Mouse (Mus musculus): Measurements from ENCODE around the gene Shq1. TPM values are rescaled to one million over a fixed set of nuclear protein-coding genes. Genes with fewer than 3 reads are reported as not detected.
A peak's percentile ranks its signal among the peaks of the same experiment; 100 is the strongest.

Shq1 gene
- polyA plus RNA-seq, 1 experiment from 2014 or later, result 6.8 TPM

- H3K4me2 ChIP-seq (ENCODE audit: low read depth, low read length), result no peak overlapping the region
- peak; percentile 80; the same call in 1 of the 2 replicates for ATAC-seq (ENCODE audit: low read depth)
- H3K36me3 ChIP-seq (ENCODE audit: control insufficient read depth, insufficient read depth, low read length), result no peaks in the 10 kb centered on the region
- no peak overlapping the region for H3K4me3 ChIP-seq (ENCODE audit: low read depth, low read length)
- 41% methylated on average over 3 of the region's 3 CpGs for WGBS
- H3K27ac ChIP-seq (ENCODE audit: low read depth, low read length), result no peak overlapping the region
- H3K9me3 ChIP-seq (ENCODE audit: control insufficient read depth, low read length), result no peaks in the 10 kb centered on the region
- H3K4me1 ChIP-seq (ENCODE audit: control insufficient read depth, insufficient read depth, low read length), result 0 out of 2 replicates have a peak, but pooled peaks cover 3% of the 10 kb centered on the region
- H3K9ac ChIP-seq (replicated peaks; ENCODE audit: low read depth, low read length), result no peak overlapping the region
- no peaks in the 10 kb centered on the region for H3K27me3 ChIP-seq (ENCODE audit: control insufficient read depth, insufficient read depth, low read length)
Observed at GRCm38 (mm10) chr6:100652535-100652934, 18.4 kb downstream of the Shq1 start.

- Histone ChIP-seq H3K27me3 (ENCODE audit: control insufficient read depth, insufficient read depth, low read length) (no peaks in the 10 kb centered on the region), H3K4me3 (ENCODE audit: low read depth, low read length) (no peak overlapping the region), H3K27ac (ENCODE audit: low read depth, low read length) (no peak overlapping the region), H3K36me3 (ENCODE audit: control insufficient read depth, insufficient read depth, low read length) (no peaks in the 10 kb centered on the region), H3K9ac (replicated peaks; ENCODE audit: low read depth, low read length) (no peak overlapping the region), H3K9me3 (ENCODE audit: control insufficient read depth, low read length) (no peaks in the 10 kb centered on the region), H3K4me1 (ENCODE audit: control insufficient read depth, insufficient read depth, low read length) (no peaks in the 10 kb centered on the region), H3K4me2 (ENCODE audit: low read depth, low read length) (no peak overlapping the region)
- WGBS, result 80% methylated on average over 5 of the region's 5 CpGs
- no peak for ATAC-seq (ENCODE audit: low read depth)
Observed at GRCm38 (mm10) chr6:100647196-100647595, 23.8 kb downstream of the Shq1 start.

- Histone ChIP-seq H3K27me3 (ENCODE audit: control insufficient read depth, insufficient read depth, low read length) (no peaks in the 10 kb centered on the region), H3K9ac (replicated peaks; ENCODE audit: low read depth, low read length) (no peak overlapping the region), H3K27ac (ENCODE audit: low read depth, low read length) (no peak overlapping the region), H3K9me3 (ENCODE audit: control insufficient read depth, low read length) (no peaks in the 10 kb centered on the region), H3K4me3 (ENCODE audit: low read depth, low read length) (no peak overlapping the region), H3K4me2 (ENCODE audit: low read depth, low read length) (no peak overlapping the region), H3K4me1 (ENCODE audit: control insufficient read depth, insufficient read depth, low read length) (no peaks in the 10 kb centered on the region), H3K36me3 (ENCODE audit: control insufficient read depth, insufficient read depth, low read length) (no peaks in the 10 kb centered on the region)
- ATAC-seq (ENCODE audit: low read depth), result peak; percentile 83
- WGBS, result 59% methylated on average over 11 of the region's 11 CpGs
Observed at GRCm38 (mm10) chr6:100645469-100646201, 25.3 kb downstream of the Shq1 start.

- 83% methylated on average over 15 of the region's 15 CpGs for WGBS
- Histone ChIP-seq H3K4me1 (ENCODE audit: control insufficient read depth, insufficient read depth, low read length) (no peaks in the 10 kb centered on the region), H3K9me3 (ENCODE audit: control insufficient read depth, low read length) (no peaks in the 10 kb centered on the region), H3K27me3 (ENCODE audit: control insufficient read depth, insufficient read depth, low read length) (no peaks in the 10 kb centered on the region), H3K36me3 (ENCODE audit: control insufficient read depth, insufficient read depth, low read length) (no peaks in the 10 kb centered on the region), H3K4me2 (ENCODE audit: low read depth, low read length) (no peak overlapping the region), H3K4me3 (ENCODE audit: low read depth, low read length) (no peak overlapping the region), H3K9ac (replicated peaks; ENCODE audit: low read depth, low read length) (no peak overlapping the region), H3K27ac (ENCODE audit: low read depth, low read length) (no peak overlapping the region)
- no peak for ATAC-seq (ENCODE audit: low read depth)
Observed at GRCm38 (mm10) chr6:100644631-100645030, 26.3 kb downstream of the Shq1 start.

- no peaks in the 10 kb centered on the region for H3K27me3 ChIP-seq (ENCODE audit: control insufficient read depth, insufficient read depth, low read length)
- no peaks in the 10 kb centered on the region for H3K9me3 ChIP-seq (ENCODE audit: control insufficient read depth, low read length)
- WGBS, result 95% methylated on average over 2 of the region's 2 CpGs
- H3K9ac ChIP-seq (replicated peaks; ENCODE audit: low read depth, low read length), result no peak overlapping the region
- H3K4me2 ChIP-seq (ENCODE audit: low read depth, low read length), result no peak overlapping the region
- no peak for ATAC-seq (ENCODE audit: low read depth)
- H3K4me3 ChIP-seq (ENCODE audit: low read depth, low read length), result no peak overlapping the region
- H3K27ac ChIP-seq (ENCODE audit: low read depth, low read length), result no peak overlapping the region
- H3K36me3 ChIP-seq (ENCODE audit: control insufficient read depth, insufficient read depth, low read length), result no peaks in the 10 kb centered on the region
- H3K4me1 ChIP-seq (ENCODE audit: control insufficient read depth, insufficient read depth, low read length), result no peaks in the 10 kb centered on the region
Observed at GRCm38 (mm10) chr6:100642786-100643185, 28.2 kb downstream of the Shq1 start.

GRCm38 (mm10) chr6:100640591-100640990, 30.4 kb downstream of the Shq1 start:
- H3K27me3 ChIP-seq (ENCODE audit: control insufficient read depth, insufficient read depth, low read length), result no peaks in the 10 kb centered on the region
- no peaks in the 10 kb centered on the region for H3K9me3 ChIP-seq (ENCODE audit: control insufficient read depth, low read length)
- no peak for ATAC-seq (ENCODE audit: low read depth)
- H3K4me3 ChIP-seq (ENCODE audit: low read depth, low read length), result no peak overlapping the region
- no peaks in the 10 kb centered on the region for H3K36me3 ChIP-seq (ENCODE audit: control insufficient read depth, insufficient read depth, low read length)
- WGBS, result 100% methylated on average over 1 of the region's 1 CpGs
- no peaks in the 10 kb centered on the region for H3K4me1 ChIP-seq (ENCODE audit: control insufficient read depth, insufficient read depth, low read length)
- no peak overlapping the region for H3K9ac ChIP-seq (replicated peaks; ENCODE audit: low read depth, low read length)
- H3K27ac ChIP-seq (ENCODE audit: low read depth, low read length), result no peak overlapping the region
- H3K4me2 ChIP-seq (ENCODE audit: low read depth, low read length), result no peak overlapping the region

GRCm38 (mm10) chr6:100629086-100629485, 41.9 kb downstream of the Shq1 start:
- no peak for ATAC-seq (ENCODE audit: low read depth)
- Histone ChIP-seq H3K27ac (ENCODE audit: low read depth, low read length) (no peak overlapping the region), H3K4me1 (ENCODE audit: control insufficient read depth, insufficient read depth, low read length) (no peaks in the 10 kb centered on the region), H3K27me3 (ENCODE audit: control insufficient read depth, insufficient read depth, low read length) (no peaks in the 10 kb centered on the region), H3K4me2 (ENCODE audit: low read depth, low read length) (no peak overlapping the region), H3K9ac (replicated peaks; ENCODE audit: low read depth, low read length) (no peak overlapping the region), H3K4me3 (ENCODE audit: low read depth, low read length) (no peak overlapping the region), H3K9me3 (ENCODE audit: control insufficient read depth, low read length) (no peaks in the 10 kb centered on the region), H3K36me3 (ENCODE audit: control insufficient read depth, insufficient read depth, low read length) (no peaks in the 10 kb centered on the region)
- 88% methylated on average over 6 of the region's 6 CpGs for whole genome bisulfite sequencing

- no peaks in the 10 kb centered on the region for H3K27me3 ChIP-seq (ENCODE audit: control insufficient read depth, insufficient read depth, low read length)
- H3K36me3 ChIP-seq (ENCODE audit: control insufficient read depth, insufficient read depth, low read length), result no peaks in the 10 kb centered on the region
- no peak for ATAC-seq (ENCODE audit: low read depth)
- no peak overlapping the region for H3K9ac ChIP-seq (replicated peaks; ENCODE audit: low read depth, low read length)
- H3K4me1 ChIP-seq (ENCODE audit: control insufficient read depth, insufficient read depth, low read length), result no peaks in the 10 kb centered on the region
- no peak overlapping the region for H3K27ac ChIP-seq (ENCODE audit: low read depth, low read length)
- H3K9me3 ChIP-seq (ENCODE audit: control insufficient read depth, low read length), result no peaks in the 10 kb centered on the region
- 55% methylated on average over 3 of the region's 3 CpGs for WGBS
- H3K4me3 ChIP-seq (ENCODE audit: low read depth, low read length), result no peak overlapping the region
- no peak overlapping the region for H3K4me2 ChIP-seq (ENCODE audit: low read depth, low read length)
Observed at GRCm38 (mm10) chr6:100628223-100628622, 42.7 kb downstream of the Shq1 start.

GRCm38 (mm10) chr6:100623922-100624321, 47.0 kb downstream of the Shq1 start:
- Histone ChIP-seq H3K9ac (replicated peaks; ENCODE audit: low read depth, low read length) (no peak overlapping the region), H3K27ac (ENCODE audit: low read depth, low read length) (no peak overlapping the region), H3K27me3 (ENCODE audit: control insufficient read depth, insufficient read depth, low read length) (no peaks in the 10 kb centered on the region), H3K9me3 (ENCODE audit: control insufficient read depth, low read length) (no peaks in the 10 kb centered on the region), H3K36me3 (ENCODE audit: control insufficient read depth, insufficient read depth, low read length) (no peaks in the 10 kb centered on the region), H3K4me1 (ENCODE audit: control insufficient read depth, insufficient read depth, low read length) (no peaks in the 10 kb centered on the region), H3K4me2 (ENCODE audit: low read depth, low read length) (no peak overlapping the region), H3K4me3 (ENCODE audit: low read depth, low read length) (no peak overlapping the region)
- WGBS, result 88% methylated on average over 2 of the region's 2 CpGs
- no peak for ATAC-seq (ENCODE audit: low read depth)
